Mouse (Mus musculus): ENCODE measurements at regions not wholly inside any gene's neighbourhood (a gene's known extent, or its start where the extent isn't known, plus 50 kb on each side); places are given as distances from the start of the nearest gene placed in this dataset.

DNA sequence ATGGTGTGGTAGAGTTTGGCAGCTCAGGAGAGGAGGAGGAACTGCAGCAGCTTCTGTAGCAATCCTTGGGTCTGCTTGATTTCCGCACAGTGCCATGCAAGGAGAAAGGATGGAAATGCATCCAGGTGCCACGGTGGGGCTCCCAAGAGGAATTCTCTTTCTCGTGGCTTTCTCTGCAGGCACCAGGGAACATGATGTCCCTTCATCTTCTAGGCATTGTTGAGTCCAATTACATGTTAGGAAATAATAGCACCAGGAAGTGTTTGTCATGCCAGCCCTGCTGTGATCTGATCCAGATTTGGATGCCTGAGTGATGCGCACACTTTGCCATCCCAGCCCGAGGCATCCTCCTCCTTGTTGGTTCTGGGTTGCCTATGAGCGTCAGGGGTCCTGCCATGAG lies 72.6 kb upstream of the Agap1 start:
- DNase-seq (ENCODE audit: low spot score) = no peak

DNA sequence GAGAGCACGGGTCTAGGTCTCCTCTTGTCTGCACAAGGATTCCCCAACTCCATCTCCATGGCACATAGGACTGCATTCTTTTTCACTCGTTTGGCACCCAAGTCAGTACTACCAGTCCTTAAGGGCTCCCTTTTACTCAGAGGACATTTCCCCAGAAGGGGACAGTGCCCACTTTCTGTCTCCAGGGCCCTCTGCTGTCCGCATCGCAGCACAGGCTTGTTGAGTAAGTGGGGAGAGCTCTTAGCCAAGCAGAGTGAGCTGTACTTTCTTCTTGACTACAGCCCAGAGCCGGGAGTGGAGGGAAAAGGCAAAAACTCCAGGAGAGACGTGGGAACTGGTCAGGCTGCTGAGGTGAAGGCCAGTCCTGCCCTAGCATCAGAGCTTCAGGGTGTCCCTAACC lies 69.5 kb upstream of the Agap1 start:
- peak; percentile 7 for DNase-seq (ENCODE audit: low spot score)

DNA sequence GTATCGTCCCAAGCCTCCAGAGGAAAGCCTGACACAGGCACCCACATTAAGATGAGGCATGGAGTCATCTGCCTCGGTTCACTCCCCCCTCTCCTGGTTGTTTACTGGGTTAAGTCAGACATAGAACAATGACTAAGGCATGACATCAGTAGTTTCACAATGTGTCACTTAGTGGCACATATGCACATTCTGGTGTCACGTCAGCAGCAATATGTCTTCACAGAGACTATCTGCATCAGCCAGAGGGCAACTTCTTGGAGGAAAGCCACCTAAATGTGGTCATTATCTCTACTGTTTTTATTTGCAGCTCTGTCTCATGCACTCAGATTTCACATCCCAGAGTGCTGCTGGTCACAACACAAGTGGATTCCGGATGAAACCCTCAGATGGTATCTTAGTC lies 61.9 kb upstream of the Agap1 start:
- DNase-seq (ENCODE audit: low spot score) = peak; percentile 4

DNA sequence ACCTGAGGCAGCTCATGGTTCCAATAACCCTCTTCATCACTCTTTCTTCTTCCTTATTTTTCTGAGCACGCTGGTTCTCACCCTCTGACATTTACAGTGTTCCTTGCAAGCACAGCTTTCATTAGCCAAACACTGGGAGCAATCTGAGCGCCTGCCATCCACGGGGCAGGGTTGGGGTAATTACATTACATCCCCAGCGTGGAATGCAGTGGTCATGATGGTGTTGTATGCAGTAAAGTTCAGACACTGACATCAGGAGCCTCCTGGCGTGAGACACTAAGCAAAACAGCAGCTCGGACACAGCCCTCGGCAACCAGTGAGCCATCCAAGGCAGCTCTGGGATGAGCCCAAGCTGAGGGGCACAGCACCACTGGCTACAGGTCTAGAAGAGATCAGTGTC lies 60.1 kb upstream of the Agap1 start:
- DNase-seq (ENCODE audit: low spot score) = no peak

DNA sequence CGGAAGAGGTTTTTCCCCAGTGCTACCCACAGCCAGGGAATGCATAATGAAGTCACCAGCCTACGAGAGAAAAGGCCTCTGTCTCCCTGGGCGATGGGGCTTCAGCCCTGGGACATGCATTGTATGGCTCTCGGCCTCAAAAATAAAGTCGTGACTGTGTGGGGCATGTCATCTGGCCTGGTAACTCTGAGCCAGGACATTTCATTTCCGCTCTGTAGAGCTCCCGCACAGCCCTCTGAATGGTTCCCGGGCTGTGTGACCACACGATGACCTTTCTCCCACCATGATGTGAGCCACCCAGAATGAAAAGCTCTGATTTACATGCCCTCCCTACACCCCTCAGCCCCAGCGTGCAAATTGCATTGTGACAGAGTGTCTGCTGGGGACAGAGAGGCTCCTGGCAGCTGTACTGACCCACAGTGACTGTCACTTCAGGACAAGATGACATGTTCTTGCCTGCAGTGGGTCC lies 53.8 kb upstream of the Agap1 start:
- no peak for DNase-seq (ENCODE audit: low spot score)

DNA sequence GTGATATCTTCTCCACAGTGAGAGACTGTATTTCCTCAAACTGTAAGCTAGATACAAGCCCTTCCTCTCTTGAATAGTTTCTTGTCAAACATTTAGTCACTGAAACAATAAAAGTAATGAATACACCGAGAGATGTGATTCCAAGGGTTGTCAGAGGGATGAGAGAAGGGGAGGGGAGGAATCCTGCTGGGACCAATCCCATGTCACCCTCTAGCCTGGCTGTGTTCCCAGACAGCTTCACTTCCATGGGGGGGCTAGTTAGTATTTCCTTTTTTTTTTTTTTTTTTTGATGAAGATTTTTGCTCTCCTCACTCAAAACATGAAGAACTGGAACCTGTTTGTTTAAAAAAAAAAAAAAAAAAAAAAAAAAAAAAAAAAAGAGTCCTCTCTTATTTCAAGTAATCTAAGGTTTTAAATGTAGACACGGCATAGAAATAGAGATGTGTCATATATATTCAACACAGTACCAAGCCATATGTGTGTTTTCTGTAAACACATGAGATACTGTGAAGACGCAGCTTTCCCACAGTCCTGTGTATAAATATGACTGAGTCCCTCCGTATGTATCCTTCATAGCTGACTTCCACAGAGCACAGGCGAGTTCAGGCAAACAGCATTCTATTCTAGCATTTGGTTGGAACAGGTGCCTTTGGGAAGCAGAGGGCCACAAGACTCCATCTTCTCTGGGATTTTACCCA lies 51.9 kb upstream of the Agap1 start:
- DNase-seq (ENCODE audit: low spot score) = no peak

DNA sequence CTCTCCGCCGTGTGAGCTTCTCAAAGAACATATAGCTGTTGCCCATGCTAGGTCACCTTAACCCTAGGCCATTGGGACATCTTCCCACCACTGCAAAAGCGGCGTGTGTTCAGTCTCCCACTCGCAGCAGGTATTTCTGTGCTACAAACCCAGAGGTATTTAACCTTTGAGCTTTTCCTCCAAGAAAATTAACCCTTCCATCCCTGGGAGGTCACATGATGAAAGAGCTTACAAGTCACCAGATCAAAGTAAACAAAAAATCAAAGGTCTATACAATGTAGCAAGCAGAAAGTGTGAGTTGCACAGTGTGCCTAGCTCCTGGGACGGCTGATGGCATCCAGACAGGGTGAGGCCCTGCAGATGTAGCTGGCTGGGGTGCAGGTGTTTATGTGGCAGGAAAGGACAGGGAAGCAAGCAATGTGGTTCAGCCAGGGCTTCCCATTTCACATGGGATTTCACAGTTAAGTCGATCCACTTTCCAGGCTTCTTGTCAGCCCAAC lies 51.0 kb upstream of the Agap1 start:
- DNase-seq (ENCODE audit: low spot score) = no peak

Data from adipocyte (in vitro differentiated cells).